Mouse (Mus musculus): ENCODE data around the gene Ntn1.
A peak's percentile ranks its signal among the peaks of the same experiment; 100 is the strongest.

The Ntn1 gene

DNA sequence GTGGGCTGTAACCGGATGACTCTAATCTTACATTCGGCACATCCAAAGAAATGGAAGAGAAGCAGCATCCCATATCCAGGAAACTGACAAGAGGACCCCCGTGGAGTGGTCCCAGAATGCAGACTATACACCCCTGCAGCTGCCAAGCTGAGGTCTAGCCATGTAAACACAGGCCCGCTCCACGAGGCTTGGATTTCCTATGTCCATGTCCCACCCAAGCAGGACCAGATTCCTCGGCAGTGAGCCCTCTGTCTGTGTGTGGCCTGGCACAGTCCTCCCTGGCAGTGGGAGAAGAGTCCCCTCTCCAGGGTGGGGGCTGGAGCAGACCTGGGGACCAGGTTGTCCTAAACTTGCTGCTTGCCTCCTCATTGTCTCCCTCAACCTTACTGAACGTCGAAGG, 213.4 kb downstream of the Ntn1 start:
- no peak for DNase-seq (ENCODE audit: low spot score in 2 of 2)

DNA sequence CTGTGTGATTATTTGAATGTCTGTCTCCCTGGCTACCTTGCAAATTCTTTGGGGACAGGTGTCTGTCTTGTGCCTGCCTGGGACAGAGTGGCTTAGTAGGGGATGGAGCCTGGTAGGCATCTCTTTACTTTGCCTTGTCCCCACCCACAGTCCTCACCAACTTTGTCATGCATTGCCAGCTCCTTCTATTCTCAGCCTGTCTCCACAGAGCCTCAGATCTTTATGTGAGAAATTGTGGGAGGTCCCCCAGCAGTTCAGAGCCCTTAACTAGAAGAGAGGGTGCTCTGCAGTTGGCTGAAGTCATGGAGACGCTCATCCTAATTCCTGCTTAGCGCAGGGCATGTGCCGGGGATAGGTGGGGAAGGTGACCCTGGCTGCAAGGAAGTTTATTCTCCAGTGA, 215.0 kb downstream of the Ntn1 start:
- no peak for DNase-seq (ENCODE audit: low spot score in 2 of 2)

DNA sequence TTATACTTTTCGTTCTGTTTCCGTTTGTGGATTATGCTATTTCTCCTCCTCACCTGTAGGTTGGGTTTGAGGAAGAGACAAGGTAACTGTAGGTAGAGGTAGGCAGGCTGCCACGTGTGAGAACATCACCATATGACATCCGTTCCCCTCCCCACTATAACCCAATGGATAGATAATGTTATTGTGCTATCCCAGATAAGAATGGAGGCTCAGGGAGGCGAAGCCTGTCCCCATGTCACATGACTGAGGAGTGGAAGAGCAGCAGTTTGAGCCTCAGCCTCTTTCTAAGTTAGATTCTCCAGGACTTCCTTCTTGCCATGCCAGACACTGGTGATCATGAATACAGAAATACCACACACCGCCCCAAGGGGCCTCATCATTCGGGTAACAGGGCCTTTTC, 223.2 kb downstream of the Ntn1 start:
- no peak for DNase-seq (ENCODE audit: low spot score in 2 of 2)

DNA sequence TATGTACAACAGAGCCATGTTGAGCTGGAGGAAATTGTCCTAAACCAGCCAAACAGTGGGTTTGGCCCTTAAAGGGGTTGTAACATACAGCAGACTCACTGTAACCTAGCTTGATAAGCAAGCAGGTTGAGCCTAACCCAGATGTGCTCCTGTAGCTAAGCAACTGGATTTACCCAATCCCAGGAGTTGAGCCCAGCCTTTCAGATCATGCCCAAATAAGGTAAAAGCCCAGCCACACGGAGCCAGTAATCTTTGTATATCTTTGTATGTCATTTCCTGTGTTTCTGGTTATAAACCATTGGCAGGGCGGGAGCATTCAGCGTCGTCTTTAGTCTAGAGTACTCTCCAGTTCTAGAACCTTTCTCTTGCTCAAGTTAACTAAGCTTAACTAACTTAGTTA, 224.1 kb downstream of the Ntn1 start:
- peak in 1 of 2 experiments; percentile 32 for DNase-seq (ENCODE audit: low spot score in 2 of 2)

DNA sequence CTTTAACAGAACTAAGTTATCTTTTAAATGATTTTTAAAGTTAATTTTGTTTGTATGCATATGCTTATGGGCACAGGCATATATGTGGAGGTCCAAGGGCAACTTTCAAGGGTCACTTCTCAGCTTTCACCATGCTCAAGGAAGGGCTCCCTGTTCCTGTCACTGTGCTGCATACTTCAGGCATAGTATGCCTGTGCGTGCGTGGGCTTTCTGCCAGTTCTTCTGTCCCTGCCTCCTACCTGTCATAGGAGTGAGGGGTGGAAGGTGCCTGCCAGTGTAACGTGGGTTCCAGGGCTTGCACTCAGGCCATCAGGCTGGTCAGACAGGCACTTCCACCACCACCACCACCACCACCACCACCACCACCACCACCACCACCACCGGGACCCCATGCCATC, 228.0 kb downstream of the Ntn1 start:
- DNase-seq (ENCODE audit: low spot score in 2 of 2) = no peak

DNA sequence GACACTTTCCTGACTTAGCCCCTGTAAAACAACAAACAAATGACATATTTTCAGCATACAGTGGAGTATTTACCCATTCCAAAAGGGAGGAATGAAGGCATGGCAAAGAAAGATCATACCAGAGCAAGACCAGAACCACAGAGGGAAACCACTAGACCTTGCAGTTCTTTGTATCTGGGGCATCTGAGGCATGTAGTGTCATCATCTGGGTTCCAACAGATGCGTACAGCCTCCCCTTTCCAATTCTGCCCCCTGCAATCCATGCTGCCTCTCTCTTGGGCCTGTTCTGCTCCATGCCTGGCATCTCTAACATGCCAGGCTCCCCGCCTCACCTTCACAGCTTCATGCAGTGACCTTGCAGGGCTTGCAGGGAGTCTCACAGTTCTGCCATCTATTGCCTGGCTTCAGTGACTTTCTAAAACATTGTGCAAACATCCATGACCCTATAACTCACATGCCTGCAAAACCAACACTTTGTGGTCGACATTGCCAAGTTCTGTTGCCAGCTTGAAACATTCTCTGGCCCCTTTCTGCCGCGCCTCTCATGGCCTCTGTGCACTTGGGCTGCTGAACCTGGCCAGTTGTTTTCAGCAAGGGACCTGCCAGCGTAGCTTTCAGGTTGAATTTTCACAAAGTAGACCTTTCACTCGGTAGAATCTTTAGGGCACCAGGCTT, 228.5 kb downstream of the Ntn1 start:
- no peak for DNase-seq (ENCODE audit: low spot score in 2 of 2)

DNA sequence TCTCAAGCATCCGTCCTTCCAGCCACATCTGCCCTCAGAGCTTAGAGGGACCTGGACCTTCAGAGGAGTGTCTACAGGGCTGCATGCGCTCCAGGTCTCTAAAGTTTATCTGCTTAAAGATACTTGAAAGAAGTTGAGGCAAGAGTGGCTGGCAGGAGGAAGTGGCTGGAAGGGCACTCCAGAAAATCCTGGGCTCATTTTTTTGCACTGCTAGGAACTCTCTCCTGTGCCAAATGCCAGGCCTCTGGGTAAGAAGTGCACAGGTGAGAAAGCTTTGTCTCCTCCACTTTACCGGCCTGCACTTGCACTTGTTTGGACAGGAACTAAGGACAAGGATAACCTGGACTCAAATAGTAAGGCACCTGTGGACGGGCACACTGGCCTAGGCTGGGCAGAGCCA, 232.2 kb downstream of the Ntn1 start:
- DNase-seq (ENCODE audit: low spot score in 2 of 2) = no peak

DNA sequence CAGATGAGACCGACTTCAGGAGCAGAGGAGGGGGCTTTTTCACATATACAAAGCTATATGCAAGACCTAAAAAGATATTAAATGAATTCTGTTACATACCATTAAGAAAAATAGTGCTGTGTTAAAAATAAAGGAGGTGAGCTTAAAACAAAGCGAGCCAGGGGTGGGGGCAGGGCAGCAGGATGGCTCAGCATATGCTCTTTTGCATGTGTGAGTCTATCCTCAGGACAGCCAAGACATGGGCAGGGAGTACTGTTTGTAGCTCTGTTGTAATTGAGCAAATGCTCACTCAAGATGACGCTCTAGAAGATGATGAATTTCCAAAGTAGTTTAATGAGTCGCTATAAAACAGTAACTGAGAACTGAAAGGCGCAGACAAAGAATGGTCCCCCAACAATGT, 236.2 kb downstream of the Ntn1 start:
- no peak for DNase-seq (ENCODE audit: low spot score in 2 of 2)

DNA sequence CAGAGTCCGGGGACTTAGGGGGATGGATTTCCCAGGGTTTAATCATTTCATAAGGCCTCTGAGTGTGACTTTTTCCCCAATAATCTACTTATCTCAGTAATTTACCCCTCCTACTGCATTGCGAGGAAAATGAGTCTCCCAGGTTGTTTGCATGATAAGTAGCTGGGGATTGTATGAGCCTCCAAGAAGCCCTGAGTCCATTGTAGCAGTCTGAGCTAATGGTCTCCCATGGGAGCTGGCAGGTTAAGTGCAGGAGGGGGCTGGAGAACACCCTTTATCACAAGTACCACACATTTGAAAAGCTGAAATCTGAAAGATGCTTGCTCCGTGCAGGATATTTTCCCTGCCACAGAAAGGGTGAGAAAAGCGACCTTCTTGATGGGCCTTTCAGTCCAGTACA, 240.8 kb downstream of the Ntn1 start:
- no peak for DNase-seq (ENCODE audit: low spot score in 2 of 2)
